8 mouse cellular contexts compared by ENCODE assay signal in the genomic region with DNA sequence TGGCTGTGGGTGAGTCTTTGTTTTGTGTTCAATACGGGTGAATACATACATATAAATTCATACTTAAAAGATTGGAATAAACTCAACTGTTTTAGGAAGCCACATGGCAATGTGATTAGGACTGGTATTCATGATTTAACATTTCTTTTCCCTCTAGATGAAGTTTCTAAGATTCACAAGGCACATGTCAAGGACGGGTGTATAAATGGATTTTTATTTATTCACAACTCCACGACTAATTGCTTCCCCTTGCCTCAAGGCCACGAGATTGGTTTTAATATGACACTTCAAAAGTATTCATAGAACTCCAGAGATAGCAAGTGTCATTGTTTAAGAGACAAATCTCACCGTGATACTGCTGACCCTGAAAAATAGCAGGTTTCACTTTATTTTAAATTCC. TPM values are rescaled to one million over a fixed set of nuclear protein-coding genes. Genes with fewer than 3 reads are reported as not detected.
A peak's percentile ranks its signal among the peaks of the same experiment; 100 is the strongest.
DNase-seq lines count a peak whose midpoint lies in the region; ATAC-seq and TF ChIP-seq lines count a peak whose summit lies in the region.

A gene (minus strand): TSS at position 101 of the 400 bp plus-strand sequence.

- TF ChIP-seq CTCF in kidney, adult 2 months (conservative IDR thresholded peaks at IDR 0.05; ENCODE audit: insufficient read depth, insufficient read length, low read depth, low read length) = no peak
- no peak for TF ChIP-seq CTCF in cortical plate, adult 2 months (IDR thresholded peaks at IDR 0.05; ENCODE audit: extremely low read depth, insufficient read depth, low read length)

- no peaks in the 10 kb centered on the region for H3K36me3 ChIP-seq in kidney, adult 2 months (ENCODE audit: control insufficient read depth, insufficient read depth, low read length)
- peaks cover under 1% of the 10 kb centered on the region; the same call in 1 of the 2 replicates for H3K36me3 ChIP-seq in hindbrain, embryonic 10.5 days
- no peaks in the 10 kb centered on the region for H3K36me3 ChIP-seq in liver, embryonic 12.5 days

- no peak within 1 kb of the TSS for H3K9ac ChIP-seq in liver, embryonic 12.5 days

- no peak within 1 kb of the TSS; the same call in 1 of the 2 replicates for H3K27ac ChIP-seq in kidney, adult 2 months (ENCODE audit: insufficient read depth, low read depth, low read length)
- no peak within 1 kb of the TSS for H3K27ac ChIP-seq in cortical plate, adult 2 months (ENCODE audit: insufficient read depth, low read length)
- H3K27ac ChIP-seq in hindbrain, embryonic 10.5 days = peak within 1 kb of the TSS; percentile 100
- no peak within 1 kb of the TSS for H3K27ac ChIP-seq in liver, embryonic 12.5 days

- ATAC-seq in liver, embryonic 12.5 days = no peak
- ATAC-seq in megakaryocyte progenitor cell, adult 5-6 weeks (replicated peaks; ENCODE audit: poor library complexity) = no peak

- H3K4me2 ChIP-seq in liver, embryonic 12.5 days = peak within 1 kb of the TSS; percentile 68

- no peaks in the 10 kb centered on the region for H3K27me3 ChIP-seq in kidney, adult 2 months (replicated peaks; ENCODE audit: control insufficient read depth, insufficient read depth, low read length)
- no peaks in the 10 kb centered on the region for H3K27me3 ChIP-seq in hindbrain, embryonic 10.5 days (ENCODE audit: insufficient read depth, poor library complexity, severe bottlenecking)
- H3K27me3 ChIP-seq in liver, embryonic 12.5 days (replicated peaks) = peaks cover 64% of the 10 kb centered on the region

- H3K4me1 ChIP-seq in kidney, adult 2 months (ENCODE audit: control insufficient read depth, insufficient read depth, low read length) = peaks cover 11% of the 10 kb centered on the region
- peaks cover 2% of the 10 kb centered on the region; the same call in 1 of the 2 replicates for H3K4me1 ChIP-seq in cortical plate, adult 2 months (ENCODE audit: control insufficient read depth, insufficient read depth, low read length)
- peaks cover 34% of the 10 kb centered on the region for H3K4me1 ChIP-seq in hindbrain, embryonic 10.5 days (replicated peaks)
- H3K4me1 ChIP-seq in liver, embryonic 12.5 days = 0 out of 2 replicates have a peak, but pooled peaks cover 4% of the 10 kb centered on the region

- no peak for TF ChIP-seq POLR2A in kidney, adult 2 months (IDR thresholded peaks at IDR 0.05; ENCODE audit: low read depth, low read length)
- TF ChIP-seq POLR2A in cortical plate, adult 2 months (IDR thresholded peaks at IDR 0.05; ENCODE audit: extremely low read depth, insufficient read depth, low read length) = no peak

- DNase-seq in kidney, adult 2 months = no peak
- DNase-seq in kidney, postnatal 14 days = no peak
- DNase-seq in hindbrain, embryonic 10.5 days (ENCODE audit: low spot score) = no peak
- no peak for DNase-seq in right cerebral cortex, postnatal 4 days
- DNase-seq in cerebellum, postnatal 10 days = no peak

- H3K4me3 ChIP-seq in kidney, adult 2 months (ENCODE audit: insufficient read depth, low read depth, low read length) = peak within 1 kb of the TSS; percentile 93; the same call in 1 of the 2 replicates
- peak within 1 kb of the TSS; percentile 86; the same call in 1 of the 2 replicates for H3K4me3 ChIP-seq in cortical plate, adult 2 months (ENCODE audit: insufficient read depth, low read length)
- H3K4me3 ChIP-seq in hindbrain, embryonic 10.5 days = peak within 1 kb of the TSS; percentile 93
- peak within 1 kb of the TSS; percentile 58 for H3K4me3 ChIP-seq in liver, embryonic 12.5 days

- no peaks in the 10 kb centered on the region for H3K9me3 ChIP-seq in hindbrain, embryonic 10.5 days
- no peaks in the 10 kb centered on the region for H3K9me3 ChIP-seq in liver, embryonic 12.5 days (replicated peaks)

- WGBS in kidney, adult 2 months = 76% methylated on average over 5 of the region's 5 CpGs
- 73% methylated on average over 5 of the region's 5 CpGs for WGBS in hindbrain, embryonic 10.5 days
- 58% methylated on average over 5 of the region's 5 CpGs for WGBS in liver, embryonic 12.5 days (ENCODE audit: insufficient replicate concordance)

RNA-seq across cellular contexts. Expression of the gene that starts here (rescaled TPM):
- polyA plus RNA-seq in kidney, adult 2 months (2012; rRNA removed) = 18.3 and 19.8 TPM in 2 replicates
- polyA plus RNA-seq in cortical plate, adult 2 months (2012; rRNA removed) = 19.6 and 21.5 TPM in 2 replicates
- polyA plus RNA-seq in hindbrain, embryonic 10.5 days (2016; fragmentation: Nextera tagmentation; extraction: Ambion mirVana) = 43.3 and 45.0 TPM in 2 replicates
- polyA plus RNA-seq in liver, embryonic 12.5 days (2016; fragmentation: Nextera tagmentation; extraction: Ambion mirVana) = 2.2 and 2.7 TPM in 2 replicates
- total RNA-seq in megakaryocyte progenitor cell, adult 5-6 weeks (2015) = 0.22 TPM in 1 of 2 replicates, not detected in the other
- total RNA-seq in megakaryocyte progenitor cell, adult 5-6 weeks (2017) = not detected in 2 replicates
